Mouse (Mus musculus): ENCODE measurements at regions not wholly inside any gene's neighbourhood (a gene's known extent, or its start where the extent isn't known, plus 50 kb on each side); places are given as distances from the start of the nearest gene placed in this dataset.

- Histone ChIP-seq H3K27ac (replicated peaks) (no peak overlapping the region), H3K36me3 (replicated peaks) (no peaks in the 10 kb centered on the region), H3K4me3 (replicated peaks) (no peak overlapping the region), H3K9ac (no peak overlapping the region), H3K9me3 (replicated peaks) (no peaks in the 10 kb centered on the region), H3K4me2 (no peak overlapping the region), H3K4me1 (replicated peaks) (no peaks in the 10 kb centered on the region), H3K27me3 (no peaks in the 10 kb centered on the region)
- no peak for ATAC-seq (ENCODE audit: insufficient read depth)
- 26% methylated on average over 1 of the region's 1 CpGs for WGBS (ENCODE audit: insufficient replicate concordance)
Measured at GRCm38 (mm10) chr6:147972552-147972951, 74.5 kb upstream of the Far2 start.

DNA sequence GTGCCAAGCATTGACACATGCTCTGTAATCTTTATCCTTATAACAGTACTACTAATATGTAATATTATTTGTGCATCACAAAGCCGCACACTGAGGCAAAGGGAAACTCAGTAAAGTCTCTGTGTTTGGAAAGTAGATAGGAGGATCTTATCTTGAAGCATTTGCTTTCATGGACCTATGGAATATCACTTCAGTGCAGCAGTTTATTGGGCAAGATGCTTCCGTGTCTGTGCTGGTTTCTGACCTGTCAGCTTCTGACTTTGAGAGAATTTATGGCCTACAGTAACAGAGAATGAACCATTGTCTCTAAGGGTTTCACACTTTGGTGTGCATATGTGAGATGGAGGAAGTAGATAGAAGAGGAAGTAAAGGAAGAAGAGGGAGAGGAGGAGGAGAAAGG, 74.0 kb upstream of the Far2 start:
- 40% methylated on average over 2 of the region's 2 CpGs for WGBS (ENCODE audit: insufficient replicate concordance)
- H3K27me3 ChIP-seq, result no peaks in the 10 kb centered on the region
- H3K4me2 ChIP-seq, result no peak overlapping the region
- H3K4me3 ChIP-seq (replicated peaks), result no peak overlapping the region
- H3K9me3 ChIP-seq (replicated peaks), result no peaks in the 10 kb centered on the region
- no peak for ATAC-seq (ENCODE audit: insufficient read depth)
- no peaks in the 10 kb centered on the region for H3K36me3 ChIP-seq (replicated peaks)
- H3K4me1 ChIP-seq (replicated peaks), result no peaks in the 10 kb centered on the region
- H3K9ac ChIP-seq, result no peak overlapping the region
- H3K27ac ChIP-seq (replicated peaks), result no peak overlapping the region

- ATAC-seq (ENCODE audit: insufficient read depth), result no peak
Measured at GRCm38 (mm10) chr6:147975917-147976316, 71.1 kb upstream of the Far2 start.

DNA sequence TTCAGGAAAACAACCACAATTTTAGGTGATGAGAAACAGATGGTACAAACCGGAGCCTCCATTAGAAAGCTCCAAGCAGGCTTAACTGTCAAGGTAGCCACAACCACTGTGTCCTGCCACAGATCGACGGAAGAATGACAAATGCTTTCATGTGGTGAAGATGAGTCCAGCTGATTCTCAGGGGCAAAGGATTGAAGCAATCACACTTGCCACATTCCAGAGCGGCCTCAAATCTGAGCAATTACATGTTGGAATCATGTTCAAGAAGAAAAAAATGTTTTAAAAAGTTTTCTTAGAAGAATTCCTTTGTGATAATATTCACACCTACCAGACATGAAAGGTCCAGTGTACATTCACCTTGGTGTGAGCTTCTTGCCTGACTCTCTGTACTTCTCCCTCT, 57.7 kb upstream of the Far2 start:
- no peaks in the 10 kb centered on the region for H3K27me3 ChIP-seq
- no peak overlapping the region for H3K27ac ChIP-seq (replicated peaks)
- no peak for ATAC-seq (ENCODE audit: insufficient read depth)
- no peaks in the 10 kb centered on the region for H3K4me1 ChIP-seq (replicated peaks)
- 56% methylated on average over 4 of the region's 4 CpGs for WGBS (ENCODE audit: insufficient replicate concordance)
- H3K4me2 ChIP-seq, result no peak overlapping the region
- no peak overlapping the region for H3K9ac ChIP-seq
- no peaks in the 10 kb centered on the region for H3K36me3 ChIP-seq (replicated peaks)
- H3K9me3 ChIP-seq (replicated peaks), result no peaks in the 10 kb centered on the region
- no peak overlapping the region for H3K4me3 ChIP-seq (replicated peaks)

More at GRCm38 (mm10) chr6:147975917-147976316, 71.1 kb upstream of the Far2 start:
- Histone ChIP-seq H3K27ac (replicated peaks) (no peak overlapping the region), H3K27me3 (no peaks in the 10 kb centered on the region), H3K36me3 (replicated peaks) (no peaks in the 10 kb centered on the region), H3K4me1 (replicated peaks) (no peaks in the 10 kb centered on the region), H3K4me3 (replicated peaks) (no peak overlapping the region), H3K4me2 (no peak overlapping the region), H3K9me3 (replicated peaks) (no peaks in the 10 kb centered on the region), H3K9ac (no peak overlapping the region)
- WGBS (ENCODE audit: insufficient replicate concordance), result 49% methylated on average over 1 of the region's 1 CpGs
